Mouse (Mus musculus): ENCODE results near the gene Olfr775. TPM values are rescaled to one million over a fixed set of nuclear protein-coding genes. Genes with fewer than 3 reads are reported as not detected.

Gene Olfr775
- not detected in 2 replicates for total RNA-seq (2014; fragmentation: Nextera tagmentation)
- not detected in 2 replicates for total RNA-seq (2017)

GRCm38 (mm10) chr10:129248112-129248511 is at the start of gene Olfr775:
Gene Olfr775, plus strand, starts transcription at chr10:129248412.
- no peak for ATAC-seq (replicated peaks; ENCODE audit: poor library complexity, severe bottlenecking)

GRCm38 (mm10) chr10:129230737-129231136 is 17.5 kb upstream of the Olfr775 start:
- ATAC-seq (replicated peaks; ENCODE audit: poor library complexity, severe bottlenecking): no peak

- ATAC-seq (replicated peaks; ENCODE audit: poor library complexity, severe bottlenecking): no peak
Measured at GRCm38 (mm10) chr10:129235904-129236303, 12.3 kb upstream of the Olfr775 start, which contains the start of gene Olfr774. Gene Olfr774, plus strand, starts transcription at chr10:129236204.

GRCm38 (mm10) chr10:129258827-129259226 is 10.6 kb downstream of the Olfr775 start, which contains the start of gene Olfr776:
Gene Olfr776, plus strand, starts transcription at chr10:129259127.
- no peak for ATAC-seq (replicated peaks; ENCODE audit: poor library complexity, severe bottlenecking)

- no peak for ATAC-seq (replicated peaks; ENCODE audit: poor library complexity, severe bottlenecking)
Measured at GRCm38 (mm10) chr10:129271081-129271535, 22.9 kb downstream of the Olfr775 start, which contains the start of gene Olfr777. Gene Olfr777, minus strand, starts transcription at chr10:129271485.

Other genes starting within 250 kb of the Olfr775 start
- not detected in 2 replicates for gene Olfr763, start 237.6 kb upstream of the Olfr775 start, total RNA-seq (2014; fragmentation: Nextera tagmentation)
- gene Olfr763, start 237.6 kb upstream of the Olfr775 start, total RNA-seq (2017): not detected in 2 replicates
- not detected in 2 replicates for gene Olfr764-ps1, start 208.5 kb upstream of the Olfr775 start, total RNA-seq (2014; fragmentation: Nextera tagmentation)
- not detected in 2 replicates for gene Olfr764-ps1, start 208.5 kb upstream of the Olfr775 start, total RNA-seq (2017)
- not detected in 2 replicates for gene Olfr765, start 198.4 kb upstream of the Olfr775 start, total RNA-seq (2014; fragmentation: Nextera tagmentation)
- not detected in 2 replicates for gene Olfr765, start 198.4 kb upstream of the Olfr775 start, total RNA-seq (2017)
- gene Olfr766-ps1, start 179.4 kb upstream of the Olfr775 start, total RNA-seq (2014; fragmentation: Nextera tagmentation): not detected in 2 replicates
- gene Olfr766-ps1, start 179.4 kb upstream of the Olfr775 start, total RNA-seq (2017): not detected in 2 replicates
- not detected in 2 replicates for gene Olfr767, start 165.5 kb upstream of the Olfr775 start, total RNA-seq (2014; fragmentation: Nextera tagmentation)
- gene Olfr767, start 165.5 kb upstream of the Olfr775 start, total RNA-seq (2017): not detected in 2 replicates
- gene Olfr768, start 149.0 kb upstream of the Olfr775 start, total RNA-seq (2014; fragmentation: Nextera tagmentation): not detected in 2 replicates
- not detected in 2 replicates for gene Olfr768, start 149.0 kb upstream of the Olfr775 start, total RNA-seq (2017)
- not detected in 2 replicates for gene Olfr769, start 130.6 kb upstream of the Olfr775 start, total RNA-seq (2014; fragmentation: Nextera tagmentation)
- gene Olfr769, start 130.6 kb upstream of the Olfr775 start, total RNA-seq (2017): not detected in 2 replicates
- not detected in 2 replicates for gene Olfr770, start 109.4 kb upstream of the Olfr775 start, total RNA-seq (2014; fragmentation: Nextera tagmentation)
- not detected in 2 replicates for gene Olfr770, start 109.4 kb upstream of the Olfr775 start, total RNA-seq (2017)
- not detected in 2 replicates for gene Olfr771, start 83.7 kb upstream of the Olfr775 start, total RNA-seq (2014; fragmentation: Nextera tagmentation)
- gene Olfr771, start 83.7 kb upstream of the Olfr775 start, total RNA-seq (2017): not detected in 2 replicates
- not detected in 2 replicates for gene Olfr772, start 70.5 kb upstream of the Olfr775 start, total RNA-seq (2014; fragmentation: Nextera tagmentation)
- not detected in 2 replicates for gene Olfr772, start 70.5 kb upstream of the Olfr775 start, total RNA-seq (2017)
- gene Olfr773, start 61.0 kb upstream of the Olfr775 start, total RNA-seq (2014; fragmentation: Nextera tagmentation): not detected in 2 replicates
- not detected in 2 replicates for gene Olfr773, start 61.0 kb upstream of the Olfr775 start, total RNA-seq (2017)
- not detected in 2 replicates for gene Olfr774, start 12.2 kb upstream of the Olfr775 start, total RNA-seq (2014; fragmentation: Nextera tagmentation)
- not detected in 2 replicates for gene Olfr774, start 12.2 kb upstream of the Olfr775 start, total RNA-seq (2017)
- not detected in 2 replicates for gene Olfr776, start 10.7 kb downstream of the Olfr775 start, total RNA-seq (2014; fragmentation: Nextera tagmentation)
- not detected in 2 replicates for gene Olfr776, start 10.7 kb downstream of the Olfr775 start, total RNA-seq (2017)
- gene Olfr777, start 23.1 kb downstream of the Olfr775 start, total RNA-seq (2014; fragmentation: Nextera tagmentation): not detected in 2 replicates
- gene Olfr777, start 23.1 kb downstream of the Olfr775 start, total RNA-seq (2017): not detected in 2 replicates
- not detected in 2 replicates for gene Olfr780, start 69.7 kb downstream of the Olfr775 start, total RNA-seq (2014; fragmentation: Nextera tagmentation)
- not detected in 2 replicates for gene Olfr780, start 69.7 kb downstream of the Olfr775 start, total RNA-seq (2017)
- not detected in 2 replicates for gene Olfr781, start 80.4 kb downstream of the Olfr775 start, total RNA-seq (2014; fragmentation: Nextera tagmentation)
- gene Olfr781, start 80.4 kb downstream of the Olfr775 start, total RNA-seq (2017): not detected in 2 replicates
- not detected in 2 replicates for gene Olfr782, start 100.4 kb downstream of the Olfr775 start, total RNA-seq (2014; fragmentation: Nextera tagmentation)
- gene Olfr782, start 100.4 kb downstream of the Olfr775 start, total RNA-seq (2017): not detected in 2 replicates
- 0.23 and 0.37 TPM in 2 replicates for gene Olfr784, start 135.7 kb downstream of the Olfr775 start, total RNA-seq (2014; fragmentation: Nextera tagmentation)
- gene Olfr784, start 135.7 kb downstream of the Olfr775 start, total RNA-seq (2017): not detected in 2 replicates
- gene Olfr785, start 157.0 kb downstream of the Olfr775 start, total RNA-seq (2014; fragmentation: Nextera tagmentation): not detected in 2 replicates
- gene Olfr785, start 157.0 kb downstream of the Olfr775 start, total RNA-seq (2017): not detected in 2 replicates
- not detected in 2 replicates for gene Olfr786, start 178.9 kb downstream of the Olfr775 start, total RNA-seq (2014; fragmentation: Nextera tagmentation)
- gene Olfr786, start 178.9 kb downstream of the Olfr775 start, total RNA-seq (2017): not detected in 2 replicates
- gene Olfr787, start 213.4 kb downstream of the Olfr775 start, total RNA-seq (2014; fragmentation: Nextera tagmentation): not detected in 2 replicates
- gene Olfr787, start 213.4 kb downstream of the Olfr775 start, total RNA-seq (2017): not detected in 2 replicates
- gene Olfr788, start 222.6 kb downstream of the Olfr775 start, total RNA-seq (2014; fragmentation: Nextera tagmentation): not detected in 2 replicates
- gene Olfr788, start 222.6 kb downstream of the Olfr775 start, total RNA-seq (2017): not detected in 2 replicates
- gene Olfr789, start 236.3 kb downstream of the Olfr775 start, total RNA-seq (2014; fragmentation: Nextera tagmentation): not detected in 2 replicates
- not detected in 2 replicates for gene Olfr789, start 236.3 kb downstream of the Olfr775 start, total RNA-seq (2017)

Data from granulocyte monocyte progenitor cell, adult 5-6 weeks (primary cell).